Mouse (Mus musculus) thymus, adult 2 months (tissue): ENCODE measurements around the gene Eno2. TPM values are rescaled to one million over a fixed set of nuclear protein-coding genes. Genes with fewer than 3 reads are reported as not detected.

ENCODE experiments used
- DNase-seq: peaks from one replicate; pipeline ENCODE4 v3.0.0; 2021
- H3K27ac ChIP-seq: fragments of 200-500 bp; 2 replicates; pipeline ENCODE4 v1.5.1; 2012; ENCODE audit warnings: low read length, control low read depth; ENCODE audit not compliant: control insufficient read depth, insufficient read depth
- H3K27me3 ChIP-seq: fragments of 200-500 bp; 2 replicates; pipeline ENCODE4 v1.6.1; 2012; ENCODE audit warnings: mild to moderate bottlenecking, low read length, moderate library complexity, mixed read lengths; ENCODE audit not compliant: control insufficient read depth, insufficient read depth
- H3K36me3 ChIP-seq: fragments of 200-500 bp; 2 replicates; pipeline ENCODE4 v1.6.1; 2012; ENCODE audit warnings: mild to moderate bottlenecking, low read length, moderate library complexity; ENCODE audit not compliant: control insufficient read depth, insufficient read depth
- H3K4me1 ChIP-seq: fragments of 200-500 bp; replicated peaks from 2 replicates; pipeline ENCODE4 v1.6.1; 2012; ENCODE audit warnings: low read length; ENCODE audit not compliant: control insufficient read depth, insufficient read depth
- H3K4me3 ChIP-seq: fragments of 200-500 bp; 2 replicates; pipeline ENCODE4 v1.5.1; 2012; ENCODE audit warnings: mild to moderate bottlenecking, low read length, control low read depth, moderate library complexity; ENCODE audit not compliant: control insufficient read depth, insufficient read depth
- CTCF ChIP-seq: fragments of 200-500 bp; IDR thresholded peaks from 2 replicates; pipeline ENCODE4 v1.5.1; 2012; ENCODE audit warnings: mild to moderate bottlenecking, control low read depth, low read length, moderate library complexity, borderline replicate concordance; ENCODE audit not compliant: control insufficient read depth, poor library complexity, insufficient read depth; ENCODE audit errors: extremely low read depth
- POLR2A ChIP-seq: fragments of 200-500 bp; IDR thresholded peaks from 2 replicates; pipeline ENCODE4 v1.6.1; 2012; ENCODE audit warnings: mild to moderate bottlenecking, low read length, control low read depth, moderate library complexity; ENCODE audit not compliant: control insufficient read depth, poor library complexity, insufficient read depth; ENCODE audit errors: extremely low read depth
- WGBS: fragments of 180-500 bp; shearing (Covaris S2); methylation state at CpG from one replicate; pipeline ENCODE4 v1.1.7; 2018; 5-methylcytosine and 5-hydroxymethylcytosine counted together
- polyA plus RNA-seq: library from polyadenylated mRNA; depleted of rRNA; stranded (reverse); fragments of >200 nt; gene quantifications from 2 replicates; pipeline ENCODE4 v1.2.3, GENCODE M21; 2012

Eno2 gene
- polyA plus RNA-seq, 1 experiment, result 12.9 TPM

- Histone ChIP-seq H3K4me1 (no peaks in the 10 kb centered on the region), H3K36me3 (no peaks in the 10 kb centered on the region), H3K27me3 (no peaks in the 10 kb centered on the region), H3K27ac (no peak overlapping the region), H3K4me3 (no peak overlapping the region)
- no peak for TF ChIP-seq POLR2A
- no peak for TF ChIP-seq CTCF
- no peak for DNase-seq
- 95% methylated on average over 3 of the region's 3 CpGs for WGBS
These were observed 22.4 kb upstream of the Eno2 start for GRCm38 (mm10) chr6:124791911-124792310.

GRCm38 (mm10) chr6:124790121-124790520 is 20.6 kb upstream of the Eno2 start:
- H3K4me3 ChIP-seq, result no peak overlapping the region
- no peak overlapping the region for H3K27ac ChIP-seq
- WGBS, result 78% methylated on average over 4 of the region's 4 CpGs
- H3K36me3 ChIP-seq, result no peaks in the 10 kb centered on the region
- DNase-seq, result no peak
- no peaks in the 10 kb centered on the region for H3K27me3 ChIP-seq
- H3K4me1 ChIP-seq, result no peaks in the 10 kb centered on the region
- TF ChIP-seq POLR2A (no peak), CTCF (no peak)

GRCm38 (mm10) chr6:124789519-124789918 is 20.0 kb upstream of the Eno2 start:
- DNase-seq, result no peak
- WGBS, result 95% methylated on average over 4 of the region's 4 CpGs

DNA sequence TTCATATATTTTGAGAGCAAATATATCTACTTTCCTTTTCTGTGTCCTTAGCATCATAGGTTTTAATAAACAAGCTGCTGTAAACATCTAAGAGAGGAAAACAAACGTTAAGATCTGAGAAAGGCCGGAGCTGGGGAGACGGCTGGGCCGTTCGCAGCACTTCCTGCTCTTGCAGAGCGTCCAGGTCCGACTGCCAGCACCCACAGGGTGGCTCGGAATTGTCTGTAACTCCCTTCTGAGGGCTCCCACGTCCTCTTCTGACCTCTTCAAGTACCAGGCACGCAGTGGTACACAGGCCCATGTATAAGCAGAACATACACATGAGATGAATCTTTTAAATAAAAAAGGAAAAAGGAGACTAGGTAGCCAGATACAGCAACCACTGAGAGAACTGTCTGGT is 18.2 kb upstream of the Eno2 start:
- Histone ChIP-seq H3K4me1 (no peaks in the 10 kb centered on the region), H3K36me3 (no peaks in the 10 kb centered on the region), H3K27me3 (no peaks in the 10 kb centered on the region), H3K4me3 (no peak overlapping the region), H3K27ac (no peak overlapping the region)
- 90% methylated on average over 10 of the region's 10 CpGs for WGBS
- TF ChIP-seq CTCF, result no peak
- no peak for TF ChIP-seq POLR2A
- no peak for DNase-seq

More at GRCm38 (mm10) chr6:124789519-124789918, 20.0 kb upstream of the Eno2 start:
- TF ChIP-seq POLR2A (no peak), CTCF (no peak)
- Histone ChIP-seq H3K27me3 (no peaks in the 10 kb centered on the region), H3K4me3 (no peak overlapping the region), H3K4me1 (no peaks in the 10 kb centered on the region), H3K27ac (no peak overlapping the region), H3K36me3 (no peaks in the 10 kb centered on the region)

GRCm38 (mm10) chr6:124786756-124787420 is 17.4 kb upstream of the Eno2 start:
- no peak overlapping the region for H3K4me3 ChIP-seq
- no peak overlapping the region for H3K27ac ChIP-seq
- no peak for TF ChIP-seq POLR2A
- no peak for TF ChIP-seq CTCF
- H3K4me1 ChIP-seq, result peaks cover 3% of the 10 kb centered on the region
- 46% methylated on average over 8 of the region's 8 CpGs for WGBS
- H3K36me3 ChIP-seq, result no peaks in the 10 kb centered on the region
- H3K27me3 ChIP-seq, result no peaks in the 10 kb centered on the region
- no peak for DNase-seq

- peak; percentile 71 for DNase-seq
- H3K4me3 ChIP-seq, result peak overlapping the region; percentile 54
- WGBS, result 9% methylated on average over 6 of the region's 6 CpGs
These were observed 13.0 kb upstream of the Eno2 start for GRCm38 (mm10) chr6:124782436-124782835.

More at GRCm38 (mm10) chr6:124782436-124782835, 13.0 kb upstream of the Eno2 start:
- Histone ChIP-seq H3K36me3 (no peaks in the 10 kb centered on the region), H3K27me3 (no peaks in the 10 kb centered on the region), H3K27ac (no peak overlapping the region; the same call in 1 of the 2 replicates), H3K4me1 (peaks cover 28% of the 10 kb centered on the region)
- TF ChIP-seq CTCF (no peak), POLR2A (no peak)
